Mouse (Mus musculus) olfactory bulb, adult 2 months (tissue): ENCODE results near the gene Rac3.

Experiments
- CTCF ChIP-seq: fragments of 200-500 bp; IDR thresholded peaks from 2 replicates; pipeline ENCODE4 v1.5.1; 2012; ENCODE audit warnings: low read depth, mild to moderate bottlenecking, low read length, moderate library complexity; ENCODE audit not compliant: insufficient read depth
- POLR2A ChIP-seq: fragments of 200-500 bp; IDR thresholded peaks from 2 replicates; pipeline ENCODE4 v1.6.1; 2012; ENCODE audit warnings: mild to moderate bottlenecking, low read depth, low read length, moderate library complexity; ENCODE audit not compliant: insufficient read depth

GRCm38 (mm10) chr11:120679909-120680308 is 41.4 kb upstream of the Rac3 start:
- no peak for TF ChIP-seq CTCF
- no peak for TF ChIP-seq POLR2A
